Mouse (Mus musculus): ENCODE data around the gene Mybpc2.

Gene Mybpc2

GRCm38 (mm10) chr7:44485572-44486195 is 38.8 kb downstream of the Mybpc2 start:
- no peak for DNase-seq (ENCODE audit: low spot score in 2 of 2)

DNA sequence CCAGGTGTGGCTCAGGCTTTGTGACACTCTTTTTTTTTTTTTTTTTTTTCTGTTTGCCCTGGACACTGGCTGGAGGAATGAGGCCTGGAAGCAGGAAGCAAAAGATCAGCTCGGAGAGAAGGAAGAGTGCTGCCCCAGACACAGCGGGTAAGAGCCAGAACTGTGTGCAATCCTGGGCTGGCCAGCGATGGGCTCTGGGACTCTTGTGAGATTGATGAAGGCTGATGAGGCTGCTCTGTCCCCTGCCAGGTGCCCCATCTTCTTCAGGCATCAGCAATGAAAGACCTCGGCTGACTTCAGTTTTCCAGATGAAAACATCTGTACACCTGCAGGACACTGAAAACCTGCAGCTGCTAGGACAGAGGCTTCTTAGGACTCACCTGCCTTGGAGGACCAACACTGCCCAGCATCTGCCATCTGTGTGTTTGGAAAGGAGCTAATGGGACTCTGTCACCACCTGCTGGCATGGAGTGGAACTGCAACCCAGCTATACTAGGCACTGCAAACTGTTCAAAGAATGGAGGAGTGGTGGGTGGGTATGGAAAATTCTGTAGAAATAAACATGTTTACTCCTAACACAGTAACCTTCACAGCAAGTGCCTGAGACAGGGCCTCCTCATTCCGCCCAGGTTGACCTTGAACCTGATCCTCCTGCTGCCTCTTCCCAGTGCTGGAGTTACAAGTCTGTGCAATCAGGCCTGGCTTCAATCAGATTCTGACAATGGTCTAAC is 39.5 kb downstream of the Mybpc2 start:
- DNase-seq (ENCODE audit: low spot score in 2 of 2), result peak; percentile 77 to 82

GRCm38 (mm10) chr7:44484109-44484508 is 40.3 kb downstream of the Mybpc2 start:
- peak in 1 of 2 experiments; percentile 2 for DNase-seq (ENCODE audit: low spot score in 2 of 2)

DNA sequence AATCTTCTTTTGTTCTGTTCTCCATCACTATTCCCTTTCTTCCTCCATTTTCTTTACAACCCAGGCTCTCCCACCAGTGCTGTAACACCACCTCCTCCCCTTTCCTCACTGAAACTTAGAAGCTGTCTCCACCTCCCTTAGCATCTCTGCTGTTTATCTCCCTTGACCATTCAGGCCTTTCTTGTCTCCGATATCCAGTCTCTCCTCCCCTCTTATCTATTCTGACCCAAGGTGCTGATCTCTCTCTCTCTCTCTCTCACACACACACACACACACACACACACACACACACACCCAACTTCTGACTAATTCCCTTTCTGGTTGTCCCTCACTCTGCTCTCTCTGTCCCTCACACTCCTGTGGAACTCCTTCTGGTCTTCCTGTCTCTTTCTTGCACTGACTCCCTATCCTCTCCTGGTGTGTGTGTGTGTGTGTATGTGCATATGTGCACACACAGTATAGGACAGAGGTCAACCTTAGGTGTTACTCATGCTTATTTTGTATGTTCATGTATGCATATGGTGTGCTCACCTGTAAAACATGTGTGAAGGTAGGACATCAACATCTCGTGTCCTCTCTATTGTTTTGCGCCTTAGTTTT is 41.5 kb downstream of the Mybpc2 start:
- DNase-seq (ENCODE audit: low spot score in 2 of 2), result no peak

DNA sequence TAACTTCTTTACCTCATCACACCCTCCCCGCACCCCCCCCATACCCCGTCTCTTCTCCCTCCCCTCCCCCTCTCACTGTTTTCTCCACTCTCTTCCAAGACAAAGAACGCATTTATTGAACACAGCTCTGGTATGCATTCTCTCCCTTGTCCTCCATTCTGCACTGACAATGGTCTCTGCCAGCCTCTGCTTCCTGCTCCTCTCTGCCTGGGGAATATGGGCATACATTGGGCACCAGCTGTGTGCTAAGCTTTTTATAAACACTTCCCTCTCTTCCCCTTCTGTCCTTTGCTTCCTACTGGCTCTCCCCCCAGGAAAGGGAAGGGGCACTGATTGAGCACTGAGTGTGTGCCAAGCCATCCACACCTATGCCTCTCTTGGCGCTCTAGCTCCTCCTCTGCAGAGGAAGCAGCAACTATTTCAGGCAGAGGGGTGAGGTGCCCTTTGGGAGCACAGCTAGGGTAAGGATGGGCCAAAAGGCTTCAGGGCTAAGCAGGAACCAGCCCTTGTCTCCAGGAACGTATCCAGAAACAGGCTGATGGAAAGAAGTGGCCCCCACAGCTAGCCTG is 49.3 kb downstream of the Mybpc2 start:
- DNase-seq (ENCODE audit: low spot score in 2 of 2), result peak in 1 of 2 experiments; percentile 2

DNA sequence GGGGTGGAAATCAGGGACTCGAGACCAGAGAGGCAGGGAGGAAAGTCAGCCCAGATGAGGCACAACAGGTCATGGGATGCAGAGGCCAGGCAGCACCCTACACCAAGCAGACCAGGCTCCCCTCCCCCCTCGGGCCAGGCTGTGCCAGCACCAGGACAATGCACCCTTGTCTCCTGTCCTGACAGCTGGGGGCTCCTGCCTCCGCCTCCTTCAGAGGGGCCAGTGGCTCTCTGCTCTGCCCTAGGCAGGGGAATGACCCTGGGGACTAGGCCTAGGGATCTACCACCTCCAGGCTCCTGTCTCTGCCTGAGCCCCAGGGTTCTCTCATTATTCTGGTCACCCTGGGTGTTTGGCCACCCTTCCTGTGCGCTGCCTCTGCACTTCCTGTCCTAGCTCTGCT is 50.0 kb downstream of the Mybpc2 start:
- DNase-seq (ENCODE audit: low spot score in 2 of 2), result peak in 1 of 2 experiments; percentile 35

DNA sequence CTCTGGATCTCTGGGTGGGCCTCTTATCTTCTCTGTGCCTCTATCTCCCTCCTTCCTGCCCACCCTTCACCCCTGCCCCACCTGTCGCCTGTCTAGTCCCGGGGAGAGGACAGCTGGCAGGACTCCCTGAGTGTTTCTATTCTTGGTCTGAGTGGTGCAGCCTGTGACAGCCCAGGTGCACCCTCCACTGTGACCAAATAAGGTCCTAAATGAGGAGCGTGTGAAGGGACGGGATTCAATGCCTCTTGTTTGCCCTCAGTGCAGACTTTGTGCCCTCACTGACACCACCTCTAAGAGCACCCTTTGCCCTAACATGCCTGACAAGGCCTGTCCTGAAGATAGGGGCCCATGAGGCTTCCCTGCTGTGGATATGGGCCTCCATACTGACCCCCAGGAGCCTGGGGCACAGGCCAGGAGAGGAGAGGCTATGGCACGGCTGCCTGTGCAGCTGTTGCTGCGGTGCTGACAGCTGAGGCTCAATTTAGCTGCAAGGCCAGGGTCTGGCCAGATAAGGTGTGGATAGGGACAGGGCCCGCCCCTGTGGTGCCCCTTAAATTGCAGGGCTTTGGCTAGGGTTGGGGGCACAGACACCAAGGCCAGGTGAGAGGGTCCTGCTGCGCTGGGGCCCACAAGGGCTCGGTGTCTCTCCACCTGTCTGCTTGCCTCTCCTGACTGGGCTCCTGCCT is 51.4 kb downstream of the Mybpc2 start:
- no peak for DNase-seq (ENCODE audit: low spot score in 2 of 2)

DNA sequence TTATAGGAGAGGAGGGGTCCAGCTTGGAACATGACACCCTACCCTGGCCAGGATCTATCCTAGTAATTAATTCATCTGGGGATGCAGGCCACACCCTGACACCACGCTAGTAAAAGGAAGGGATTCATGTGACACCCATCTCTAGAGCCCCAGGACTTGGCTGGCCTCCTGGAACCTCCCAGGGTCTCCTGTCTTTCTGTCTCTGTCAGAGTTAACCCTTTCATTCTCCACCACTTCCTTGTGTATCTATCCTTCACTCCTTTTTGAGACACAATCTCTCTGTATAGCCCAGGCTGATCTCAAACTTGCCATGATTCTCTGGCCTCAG is 51.9 kb downstream of the Mybpc2 start:
- DNase-seq (ENCODE audit: low spot score in 2 of 2), result no peak

GRCm38 (mm10) chr7:44471880-44472557 is 52.4 kb downstream of the Mybpc2 start:
- peak in 1 of 2 experiments; percentile 4 for DNase-seq (ENCODE audit: low spot score in 2 of 2)

- DNase-seq (ENCODE audit: low spot score in 2 of 2), result peak in 1 of 2 experiments; percentile 4
Measured at GRCm38 (mm10) chr7:44470696-44471612, 53.5 kb downstream of the Mybpc2 start.

DNA sequence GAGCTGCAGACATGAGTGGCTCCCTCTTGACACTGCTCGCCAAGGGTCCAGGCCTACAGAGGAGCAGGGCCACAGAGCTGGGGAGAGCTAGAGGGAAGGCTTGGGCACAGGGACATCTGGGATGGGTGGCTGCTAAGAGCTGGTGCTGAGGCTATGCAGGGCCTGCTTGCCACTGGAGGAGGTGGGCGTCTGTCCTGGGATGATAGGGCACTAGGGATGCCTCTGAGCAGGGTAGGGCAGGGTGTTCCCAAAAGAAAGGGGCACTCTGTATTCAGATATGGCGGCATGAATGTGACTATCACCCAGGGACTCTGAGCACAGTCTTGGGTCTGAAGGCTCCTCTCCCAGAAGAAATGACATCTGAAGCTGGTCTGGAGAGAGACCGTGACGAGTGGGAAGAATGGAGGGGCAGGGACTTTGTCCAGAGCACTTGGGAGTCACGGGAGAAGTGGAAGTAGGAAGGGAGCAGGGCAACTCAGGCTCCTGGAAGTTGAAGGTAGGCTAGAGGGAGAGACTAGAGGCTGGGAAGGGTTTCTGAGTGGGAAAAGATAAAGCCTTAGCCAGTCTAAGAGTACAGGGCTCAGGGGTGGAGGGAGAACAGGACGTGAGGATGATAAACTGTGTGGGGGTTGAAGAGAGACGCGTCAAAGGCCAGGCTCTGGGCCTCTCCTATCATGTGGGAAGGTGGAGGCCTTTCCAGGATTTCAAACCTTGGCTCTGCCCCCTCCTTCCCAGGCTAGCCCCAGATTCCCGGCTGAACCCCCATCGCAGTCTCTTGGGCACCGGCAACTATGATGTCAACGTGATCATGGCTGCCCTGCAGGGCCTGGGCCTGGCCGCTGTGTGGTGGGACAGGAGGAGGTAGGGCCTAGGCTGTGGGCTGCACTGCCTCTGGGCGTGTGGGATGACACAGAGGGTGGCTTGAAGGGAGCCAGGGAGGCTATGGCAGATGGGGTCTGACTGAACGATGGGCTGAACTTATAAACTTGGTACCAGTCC is 54.5 kb downstream of the Mybpc2 start:
- DNase-seq (ENCODE audit: low spot score in 2 of 2), result no peak

DNA sequence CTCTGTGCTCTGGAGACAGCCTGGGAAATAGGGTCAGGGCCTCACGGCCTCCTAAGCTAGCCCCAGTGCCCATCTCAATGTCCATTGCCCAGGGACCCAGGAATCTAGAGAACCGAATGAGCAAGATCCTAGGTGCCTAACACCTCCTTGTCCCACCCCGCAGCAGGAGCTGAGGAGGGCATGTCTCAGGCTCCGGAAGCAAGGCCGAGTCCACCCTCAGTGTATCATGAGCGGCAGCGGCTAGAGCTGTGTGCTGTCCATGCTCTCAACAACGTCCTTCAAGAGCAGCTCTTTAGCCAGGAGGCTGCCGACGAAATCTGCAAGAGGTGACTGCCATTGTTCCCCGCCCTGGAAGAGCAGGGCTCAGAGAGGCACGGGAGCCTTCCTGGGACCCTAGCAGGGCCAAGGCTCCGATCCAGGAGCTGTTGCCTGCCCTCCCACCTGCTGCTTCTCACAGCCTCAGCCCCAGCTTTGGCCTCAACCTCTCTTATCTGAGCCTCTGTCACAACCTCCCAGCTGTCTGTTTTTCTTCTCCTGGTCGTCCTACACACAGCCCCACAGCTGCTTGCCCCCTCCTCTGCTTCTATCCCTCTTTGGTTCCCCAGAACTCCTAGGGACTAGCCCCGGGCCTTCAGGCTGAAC is 55.7 kb downstream of the Mybpc2 start:
- DNase-seq (ENCODE audit: low spot score in 2 of 2), result peak in 1 of 2 experiments; percentile 20

DNA sequence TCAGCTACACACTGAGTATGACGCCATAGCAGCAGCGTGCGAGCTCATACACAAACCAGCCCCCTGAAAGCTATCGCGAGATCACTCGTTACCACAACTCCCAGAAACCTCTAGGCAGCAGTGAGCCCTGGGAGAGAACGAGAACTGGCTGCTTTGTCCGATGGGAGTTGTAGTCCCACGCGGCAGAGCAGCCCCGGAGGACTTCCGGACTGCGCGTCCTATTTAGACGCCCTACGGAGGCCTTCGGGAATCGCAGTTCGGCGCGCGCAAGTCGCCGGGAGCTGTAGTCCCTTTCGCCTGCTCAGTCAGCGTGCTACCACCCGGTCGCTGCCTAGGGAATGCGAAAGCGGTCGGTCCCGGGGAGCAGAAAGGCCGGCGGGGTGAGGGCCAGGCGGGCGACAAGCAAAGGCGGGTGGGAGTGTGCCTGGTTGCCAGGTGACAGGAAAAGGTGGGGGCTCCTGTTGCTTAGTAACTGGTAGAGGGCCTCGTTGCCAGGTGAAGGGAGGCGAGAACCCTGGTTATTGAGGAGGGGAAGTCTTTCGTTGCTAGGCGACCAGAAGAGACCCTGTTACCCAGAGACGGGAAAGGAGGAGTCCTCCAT is 56.5 kb downstream of the Mybpc2 start, which contains the start of gene Josd2:
TSS of gene Josd2 (plus strand) at position 170 of the 601 bp plus-strand sequence.
- DNase-seq (ENCODE audit: low spot score in 2 of 2), result peak; percentile 88 to 94

- DNase-seq (ENCODE audit: low spot score in 2 of 2), result peak in 1 of 2 experiments; percentile 13
Measured at GRCm38 (mm10) chr7:44466888-44467311, 57.6 kb downstream of the Mybpc2 start.

- DNase-seq (ENCODE audit: low spot score in 2 of 2), result peak in 1 of 2 experiments; percentile 9
Measured at GRCm38 (mm10) chr7:44466006-44466887, 58.2 kb downstream of the Mybpc2 start.

DNA sequence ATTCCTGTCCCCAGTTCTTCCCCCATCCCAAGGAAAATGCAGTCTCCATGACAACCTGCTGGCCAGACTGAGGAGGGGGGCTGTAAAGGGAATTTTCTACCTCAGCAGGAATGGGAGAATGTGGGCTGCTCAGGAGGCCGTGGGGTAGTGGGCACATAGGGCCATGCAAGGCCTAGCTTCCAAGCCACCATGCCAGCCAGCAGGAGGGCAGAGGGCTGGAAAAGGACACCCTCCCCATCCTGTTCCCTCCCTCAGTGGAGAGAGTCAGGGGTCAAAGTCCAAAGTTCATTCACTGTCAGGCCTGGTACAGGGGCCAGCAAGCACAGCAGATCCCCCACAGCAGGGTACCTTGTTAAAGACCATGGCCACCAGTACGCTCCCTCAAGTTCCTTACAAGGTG is 59.3 kb downstream of the Mybpc2 start, which contains the start of gene Aspdh:
TSS of gene Aspdh (plus strand) at position 281 of the 400 bp plus-strand sequence.
- DNase-seq (ENCODE audit: low spot score in 2 of 2), result no peak

- DNase-seq (ENCODE audit: low spot score in 2 of 2), result peak in 1 of 2 experiments; percentile 63
Measured at GRCm38 (mm10) chr7:44464511-44464910, 59.9 kb downstream of the Mybpc2 start.
